Mouse (Mus musculus) cerebellum, adult 18-20 months (tissue): Measurements from ENCODE around the gene Usp31.

ENCODE experiments used
- DNase-seq, 2 experiments: peaks; one replicate each; pipeline ENCODE4 v3.0.0; 2021

Gene Usp31

GRCm38 (mm10) chr7:121654675-121655074 lies 52.4 kb downstream of the Usp31 start:
- no peak for DNase-seq

GRCm38 (mm10) chr7:121652629-121653028 lies 54.4 kb downstream of the Usp31 start:
- DNase-seq = no peak

GRCm38 (mm10) chr7:121650724-121651123 lies 56.3 kb downstream of the Usp31 start:
- DNase-seq = no peak

GRCm38 (mm10) chr7:121640998-121641762 lies 65.9 kb downstream of the Usp31 start:
- peak; percentile 54 to 65 for DNase-seq

- DNase-seq = no peak
Measured at GRCm38 (mm10) chr7:121636732-121637131, 70.3 kb downstream of the Usp31 start.

GRCm38 (mm10) chr7:121634236-121634635 lies 72.8 kb downstream of the Usp31 start:
- no peak for DNase-seq

GRCm38 (mm10) chr7:121622835-121623420 lies 84.1 kb downstream of the Usp31 start:
- no peak for DNase-seq

GRCm38 (mm10) chr7:121622433-121622832 lies 84.6 kb downstream of the Usp31 start:
- no peak for DNase-seq

GRCm38 (mm10) chr7:121601697-121602096 lies 105.4 kb downstream of the Usp31 start:
- DNase-seq = no peak

- DNase-seq = no peak
Measured at GRCm38 (mm10) chr7:121596401-121596800, 110.7 kb downstream of the Usp31 start.

GRCm38 (mm10) chr7:121595496-121595895 lies 111.6 kb downstream of the Usp31 start:
- DNase-seq = no peak

GRCm38 (mm10) chr7:121595085-121595484 lies 112.0 kb downstream of the Usp31 start:
- no peak for DNase-seq

GRCm38 (mm10) chr7:121594623-121595022 lies 112.4 kb downstream of the Usp31 start:
- no peak for DNase-seq
